Mouse (Mus musculus): ENCODE data around the gene Col9a2.

Gene Col9a2

DNA sequence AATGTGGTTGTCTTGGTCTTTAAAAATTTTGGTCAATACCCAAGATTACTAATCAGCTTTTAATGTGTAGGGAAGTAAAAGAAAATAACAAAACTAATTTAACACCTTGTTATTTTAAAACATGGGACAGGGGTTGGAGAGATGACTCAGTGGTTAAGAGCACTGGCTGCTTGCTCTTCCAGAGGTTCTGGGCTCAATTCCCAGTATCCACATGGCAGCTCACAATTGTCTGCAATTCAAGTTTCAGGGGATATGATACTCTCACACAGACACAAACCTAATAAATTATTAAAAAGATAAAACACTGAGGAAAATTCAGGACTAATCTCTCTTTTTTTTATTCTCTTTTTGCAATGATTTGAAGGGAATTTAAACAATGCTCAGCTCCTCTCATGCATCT lies 45.3 kb downstream of the Col9a2 start:
- DNase-seq (ENCODE audit: low spot score) = no peak

GRCm38 (mm10) chr4:121088696-121089095 lies 49.5 kb downstream of the Col9a2 start:
- no peak for DNase-seq (ENCODE audit: low spot score)

- no peak for DNase-seq (ENCODE audit: low spot score)
These were observed 51.0 kb downstream of the Col9a2 start for GRCm38 (mm10) chr4:121090211-121090610.

DNA sequence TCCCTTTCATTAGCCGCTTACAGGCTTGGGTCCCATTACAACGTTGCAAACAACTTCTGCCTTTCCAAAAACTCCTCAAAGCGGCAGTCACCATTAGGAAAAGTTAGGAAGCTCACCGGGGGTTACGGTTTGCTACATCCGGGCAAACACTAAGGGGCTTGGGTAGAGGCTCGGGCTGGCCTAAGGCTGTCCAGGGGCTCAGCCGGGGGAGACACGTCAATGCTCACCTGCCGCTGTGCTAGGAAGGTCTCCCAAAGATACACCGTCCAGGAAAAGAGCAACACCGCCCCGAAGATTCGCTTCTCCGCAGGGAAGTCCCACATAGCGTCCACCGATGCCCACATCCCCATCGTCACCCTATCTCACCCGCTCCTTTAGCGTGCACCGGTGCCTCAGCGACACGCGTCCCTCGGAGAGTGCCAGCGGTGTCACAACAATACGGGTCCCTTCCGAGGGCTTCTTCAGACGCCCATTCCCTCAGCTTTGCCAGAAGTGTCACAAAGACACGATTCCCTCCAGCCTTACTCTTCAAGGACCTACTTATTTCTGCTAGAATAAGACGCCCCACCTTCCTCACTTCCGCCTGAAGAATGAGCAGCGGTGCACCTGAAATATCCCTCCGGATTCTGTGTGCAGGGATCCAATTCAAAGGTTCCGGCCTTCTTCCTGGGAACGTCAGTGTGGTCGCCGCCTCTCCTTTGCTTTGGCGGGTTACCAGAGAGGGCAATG lies 58.6 kb downstream of the Col9a2 start, which contains the start of gene Zmpste24:
TSS of gene Zmpste24 (minus strand) at position 592 of the 729 bp plus-strand sequence.
- peak; percentile 97 for DNase-seq (ENCODE audit: low spot score)

DNA sequence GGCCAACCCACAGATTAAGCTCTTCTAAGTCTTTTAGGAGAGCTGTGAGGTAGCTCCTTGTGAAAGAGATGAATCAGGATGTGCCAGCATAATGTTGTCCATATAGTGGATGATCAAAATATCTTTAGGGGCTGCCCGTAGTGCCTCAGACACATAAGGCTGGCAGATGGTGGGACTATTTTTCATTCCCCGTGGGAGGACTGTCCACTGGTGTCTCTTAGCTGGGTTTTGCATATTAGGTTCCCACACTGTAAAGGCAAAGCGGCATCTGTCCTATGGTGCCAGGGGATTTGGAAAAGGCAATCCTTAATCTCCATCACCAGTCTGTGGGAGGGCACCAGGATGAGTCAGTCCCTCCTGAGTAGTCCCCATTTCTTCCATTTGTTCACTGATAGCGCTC lies 64.1 kb downstream of the Col9a2 start:
- no peak for DNase-seq (ENCODE audit: low spot score)

All from embryo, embryonic 10.5 days (tissue).